Mouse (Mus musculus): ENCODE results near the gene Prkg1.

DNA sequence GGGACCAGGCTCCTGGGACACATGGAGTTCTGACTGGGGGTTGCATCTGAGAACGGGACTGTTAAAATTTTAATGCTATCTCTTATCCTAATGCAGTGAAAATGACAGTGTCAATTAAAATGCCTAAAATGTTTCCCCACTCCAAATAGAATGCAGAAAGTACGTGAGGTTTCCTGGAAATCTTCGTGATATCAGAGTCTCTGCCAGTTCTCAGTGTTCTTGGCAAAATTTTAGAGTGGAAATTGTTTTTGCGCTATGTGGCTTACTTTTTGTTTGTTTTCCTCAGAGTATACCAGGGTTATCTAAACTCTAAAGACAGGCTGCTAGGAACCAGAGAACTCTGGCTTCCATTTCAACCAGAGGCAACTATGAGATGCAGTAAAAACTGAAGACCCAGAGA, 50.4 kb downstream of the Prkg1 start:
- TF ChIP-seq CTCF (IDR thresholded peaks at IDR 0.05; ENCODE audit: low read depth, low read length) (no peak), GATA1 (IDR thresholded peaks at IDR 0.05; ENCODE audit: borderline replicate concordance, low read length) (no peak), POLR2AphosphoS5 (IDR thresholded peaks at IDR 0.05; ENCODE audit: insufficient replicate concordance, low read depth, low read length) (no peak), TAL1 (conservative IDR thresholded peaks at IDR 0.05; ENCODE audit: low read depth, low read length) (no peak)
